Comparison of ENCODE assay signal across 9 mouse cellular contexts in genomic region chr4:59819477-59820022, GRCm38 (mm10). TPM values are rescaled to one million over a fixed set of nuclear protein-coding genes. Genes with fewer than 3 reads are reported as not detected.
DNase-seq lines count a peak whose midpoint lies in the region; ATAC-seq and TF ChIP-seq lines count a peak whose summit lies in the region.
"Had no signal": no experiment of that assay in that cellular context is flagged by ENCODE, and none has a peak within 500 bp of the region (broad histone marks: within the 10 kb centered on the region; RNA-seq: fewer than 3 reads in every experiment).

No protein-coding gene starts in this region.

- WGBS in heart, embryonic 11.5 days (ENCODE audit: insufficient replicate concordance): 42% methylated on average over 12 of the region's 12 CpGs
- 39% methylated on average over 12 of the region's 12 CpGs for WGBS in heart, embryonic 14.5 days
- 32% methylated on average over 12 of the region's 12 CpGs for WGBS in lung, embryonic 14.5 days
- WGBS in neural tube, embryonic 15.5 days: 10% methylated on average over 12 of the region's 12 CpGs

- no peak for TF ChIP-seq CTCF in bone marrow macrophage, adult 2 months (IDR thresholded peaks at IDR 0.05; ENCODE audit: low read depth, low read length)
- 0 out of 2 replicates have a peak, but pooled peaks have one; percentile 2 for TF ChIP-seq CTCF in lung, embryonic 14.5 days (IDR thresholded peaks at IDR 0.05; ENCODE audit: low read depth)

- H3K4me3 ChIP-seq in heart, embryonic 11.5 days (ENCODE audit: low read depth, low read length): no peak overlapping the region
- no peak overlapping the region for H3K4me3 ChIP-seq in bone marrow macrophage, adult 2 months (ENCODE audit: insufficient read depth, low read length)
- H3K4me3 ChIP-seq in heart, embryonic 14.5 days (ENCODE audit: control insufficient read depth in 1 of 2, insufficient read depth in 1 of 2, low read depth in 1 of 2, low read length in 2 of 2): no peak overlapping the region
- no peak overlapping the region for H3K4me3 ChIP-seq in lung, embryonic 14.5 days (ENCODE audit: low read depth, low read length)
- H3K4me3 ChIP-seq in neural tube, embryonic 15.5 days (replicated peaks): no peak overlapping the region
- H3K4me3 ChIP-seq: myocyte had no signal

- no peak for TF ChIP-seq POLR2A in bone marrow macrophage, adult 2 months (IDR thresholded peaks at IDR 0.05; ENCODE audit: borderline replicate concordance, low read depth, low read length)

- H3K27me3 ChIP-seq in heart, embryonic 11.5 days (ENCODE audit: control insufficient read depth, insufficient read depth, low read length): no peaks in the 10 kb centered on the region
- H3K27me3 ChIP-seq in heart, embryonic 14.5 days (ENCODE audit: control insufficient read depth, insufficient read depth, low read length): no peaks in the 10 kb centered on the region
- no peaks in the 10 kb centered on the region for H3K27me3 ChIP-seq in lung, embryonic 14.5 days (ENCODE audit: insufficient read depth, low read length)
- H3K27me3 ChIP-seq in neural tube, embryonic 15.5 days (replicated peaks): no peaks in the 10 kb centered on the region

- no peak overlapping the region for H3K9ac ChIP-seq in heart, embryonic 11.5 days (ENCODE audit: low read depth, low read length)
- H3K9ac ChIP-seq in heart, embryonic 14.5 days (ENCODE audit: low read length): no peak overlapping the region
- H3K9ac ChIP-seq in lung, embryonic 14.5 days: no peak overlapping the region
- no peak overlapping the region for H3K9ac ChIP-seq in neural tube, embryonic 15.5 days (replicated peaks)

- no peaks in the 10 kb centered on the region for H3K9me3 ChIP-seq in heart, embryonic 11.5 days (replicated peaks; ENCODE audit: control insufficient read depth, low read length)
- no peaks in the 10 kb centered on the region for H3K9me3 ChIP-seq in heart, embryonic 14.5 days (ENCODE audit: control insufficient read depth, low read length)
- no peaks in the 10 kb centered on the region for H3K9me3 ChIP-seq in lung, embryonic 14.5 days (ENCODE audit: low read depth, low read length)
- no peaks in the 10 kb centered on the region for H3K9me3 ChIP-seq in neural tube, embryonic 15.5 days (replicated peaks)

- ATAC-seq in heart, embryonic 11.5 days (replicated peaks; ENCODE audit: insufficient number of reproducible peaks, low FRiP score, low TSS enrichment): no peak
- ATAC-seq in heart, embryonic 14.5 days (ENCODE audit: insufficient number of reproducible peaks, insufficient read depth, low FRiP score, low read depth): peak; percentile 49; the same call in 1 of the 2 replicates
- ATAC-seq in lung, embryonic 14.5 days (ENCODE audit: insufficient read depth): peak; percentile 69
- ATAC-seq in neural tube, embryonic 15.5 days (ENCODE audit: low FRiP score): peak; percentile 83

- peak overlapping the region; percentile 16; the same call in 1 of the 2 replicates for H3K4me2 ChIP-seq in heart, embryonic 11.5 days
- peak overlapping the region; percentile 24 for H3K4me2 ChIP-seq in heart, embryonic 14.5 days (ENCODE audit: low read length)
- no peak overlapping the region for H3K4me2 ChIP-seq in lung, embryonic 14.5 days
- H3K4me2 ChIP-seq in neural tube, embryonic 15.5 days: peak overlapping the region; percentile 9; the same call in 1 of the 2 replicates

- 0 out of 2 replicates have a peak overlapping the region, but pooled peaks have one; percentile 35 for H3K27ac ChIP-seq in heart, embryonic 11.5 days (ENCODE audit: low read depth, low read length)
- peak overlapping the region; percentile 13; the same call in 1 of the 2 replicates for H3K27ac ChIP-seq in bone marrow macrophage, adult 2 months (ENCODE audit: insufficient read depth, low read depth, low read length)
- peak overlapping the region in 1 of 2 experiments; percentile 33; a peak in 1 of 4 replicates for H3K27ac ChIP-seq in heart, embryonic 14.5 days (replicated peaks in 1 of 2; ENCODE audit: control insufficient read depth in 1 of 2, insufficient read depth in 1 of 2, low read depth in 2 of 2, low read length in 2 of 2)
- H3K27ac ChIP-seq in lung, embryonic 14.5 days (ENCODE audit: low read depth): peak overlapping the region; percentile 25
- H3K27ac ChIP-seq in neural tube, embryonic 15.5 days (replicated peaks): peak overlapping the region; percentile 54

- no peak for DNase-seq in heart, adult 9 months (ENCODE audit: low spot score in 2 of 2)
- DNase-seq in lung, embryonic 14.5 days: peak; percentile 73
- DNase-seq in adrenal gland, postnatal 10 days: no peak
- DNase-seq in thymus, adult 18-20 months: no peak

- H3K4me1 ChIP-seq in heart, embryonic 11.5 days (ENCODE audit: control insufficient read depth, insufficient read depth, low read length): peaks cover 49% of the 10 kb centered on the region
- peaks cover 69% of the 10 kb centered on the region for H3K4me1 ChIP-seq in bone marrow macrophage, adult 2 months (ENCODE audit: control insufficient read depth, insufficient read depth, low read length)
- peaks cover 32 to 57% of the 10 kb centered on the region in 2 experiments for H3K4me1 ChIP-seq in heart, embryonic 14.5 days (ENCODE audit: control insufficient read depth in 2 of 2, insufficient read depth in 2 of 2, low read length in 2 of 2)
- peaks cover 9% of the 10 kb centered on the region; the same call in 1 of the 2 replicates for H3K4me1 ChIP-seq in lung, embryonic 14.5 days (ENCODE audit: insufficient read depth)
- peaks cover 25% of the 10 kb centered on the region for H3K4me1 ChIP-seq in neural tube, embryonic 15.5 days

- no peaks in the 10 kb centered on the region for H3K36me3 ChIP-seq in heart, embryonic 11.5 days (ENCODE audit: control insufficient read depth, insufficient read depth, low read length)
- H3K36me3 ChIP-seq in heart, embryonic 14.5 days (ENCODE audit: control insufficient read depth, insufficient read depth, low read length): no peaks in the 10 kb centered on the region
- no peaks in the 10 kb centered on the region for H3K36me3 ChIP-seq in lung, embryonic 14.5 days (ENCODE audit: insufficient read depth)
- H3K36me3 ChIP-seq in neural tube, embryonic 15.5 days: no peaks in the 10 kb centered on the region

RNA-seq across cellular contexts. Expression of gene Snx30, which starts 13.9 kb away (rescaled TPM):
- polyA plus RNA-seq in heart, embryonic 11.5 days (2014; fragmentation: Nextera tagmentation; extraction: Ambion mirVana): 4.9 and 5.7 TPM in 2 replicates
- 29.7 and 33.3 TPM in 2 replicates for polyA plus RNA-seq in bone marrow macrophage, adult 2 months (2012; ENCODE audit: insufficient read depth, insufficient read length, missing spikeins)
- polyA plus RNA-seq in heart, embryonic 14.5 days (2014; fragmentation: Nextera tagmentation; extraction: Ambion mirVana): 6.3 and 6.6 TPM in 2 replicates
- polyA plus RNA-seq in lung, embryonic 14.5 days (2014; fragmentation: Nextera tagmentation; extraction: Ambion mirVana): 9.8 and 10.6 TPM in 2 replicates
- polyA plus RNA-seq in neural tube, embryonic 15.5 days (2015; fragmentation: Nextera tagmentation; extraction: Ambion mirVana): 17.8 and 22.5 TPM in 2 replicates
- total RNA-seq in adrenal gland, postnatal 10 days (2021): 1 to 10 TPM; 8.0 to 8.9 TPM

RNA-seq across cellular contexts. Expression of gene Inip, which starts 18.2 kb away (rescaled TPM):
- polyA plus RNA-seq in heart, embryonic 11.5 days (2014; fragmentation: Nextera tagmentation; extraction: Ambion mirVana): 49.4 and 50.4 TPM in 2 replicates
- 24.6 and 29.5 TPM in 2 replicates for polyA plus RNA-seq in bone marrow macrophage, adult 2 months (2012; ENCODE audit: insufficient read depth, insufficient read length, missing spikeins)
- polyA plus RNA-seq in heart, embryonic 14.5 days (2014; fragmentation: Nextera tagmentation; extraction: Ambion mirVana): 40.2 and 46.1 TPM in 2 replicates
- polyA plus RNA-seq in lung, embryonic 14.5 days (2014; fragmentation: Nextera tagmentation; extraction: Ambion mirVana): 60.7 and 64.7 TPM in 2 replicates
- 48.9 and 53.3 TPM in 2 replicates for polyA plus RNA-seq in neural tube, embryonic 15.5 days (2015; fragmentation: Nextera tagmentation; extraction: Ambion mirVana)
- 10 to 100 TPM; 12.6 to 18.3 TPM for total RNA-seq in adrenal gland, postnatal 10 days (2021)
